Mouse (Mus musculus) regulatory T cell (primary cell): Measurements from ENCODE around the gene Tex48.

ENCODE experiments used
- in situ Hi-C: fragments of 300-600 bp; cut with MboI, MseI; formaldehyde crosslinking; loops from one replicate; pipeline ENCODE4 v1.15.1; 2025; ENCODE audit warnings: high pct_unique_total_duplicates

The Tex48 gene

GRCm38 (mm10) chr4:63596010-63596409 lies 26.2 kb downstream of the Tex48 start:
- in situ Hi-C loops: no loop called here

GRCm38 (mm10) chr4:63595259-63595658 lies 27.0 kb downstream of the Tex48 start:
- in situ Hi-C loops: no loop called here

GRCm38 (mm10) chr4:63594459-63595110 lies 27.6 kb downstream of the Tex48 start:
- in situ Hi-C loops: no loop called here

GRCm38 (mm10) chr4:63590538-63590937 lies 31.7 kb downstream of the Tex48 start:
- in situ Hi-C loops: no loop called here

- in situ Hi-C loops: no loop called here
These were observed 32.2 kb downstream of the Tex48 start for GRCm38 (mm10) chr4:63589987-63590386.

- in situ Hi-C loops: no loop called here
These were observed 36.0 kb downstream of the Tex48 start for GRCm38 (mm10) chr4:63586240-63586639.

- in situ Hi-C loops: no loop called here
These were observed 37.0 kb downstream of the Tex48 start for GRCm38 (mm10) chr4:63585216-63585615.

GRCm38 (mm10) chr4:63582580-63582979 lies 39.6 kb downstream of the Tex48 start:
- in situ Hi-C loops: no loop called here

GRCm38 (mm10) chr4:63580078-63580477 lies 42.1 kb downstream of the Tex48 start:
- in situ Hi-C loops: no loop called here

- in situ Hi-C loops: no loop called here
These were observed 42.6 kb downstream of the Tex48 start for GRCm38 (mm10) chr4:63579649-63580048.

GRCm38 (mm10) chr4:63572621-63573020 lies 49.6 kb downstream of the Tex48 start:
- in situ Hi-C loops: loop anchor here (25.0 kb wide), 1 partner anchor 1210 kb away; the partner anchor contains the start of genes Fkbp15 and Slc31a1

- in situ Hi-C loops: loop anchor here (25.0 kb wide), 1 partner anchor 1208 kb away; the partner anchor contains the start of genes Fkbp15 and Slc31a1
These were observed 51.9 kb downstream of the Tex48 start for GRCm38 (mm10) chr4:63570208-63570781.

GRCm38 (mm10) chr4:63569322-63569721 lies 52.9 kb downstream of the Tex48 start:
- in situ Hi-C loops: loop anchor here (25.0 kb wide), 1 partner anchor 1207 kb away; the partner anchor contains the start of genes Fkbp15 and Slc31a1

GRCm38 (mm10) chr4:63567712-63568390 lies 54.4 kb downstream of the Tex48 start:
- in situ Hi-C loops: loop anchor here (25.0 kb wide), 1 partner anchor 1206 kb away; the partner anchor contains the start of genes Fkbp15 and Slc31a1

- in situ Hi-C loops: loop anchor here (25.0 kb wide), 1 partner anchor 1200 kb away; the partner anchor contains the start of genes Fkbp15 and Slc31a1
These were observed 59.5 kb downstream of the Tex48 start for GRCm38 (mm10) chr4:63562742-63563141.

GRCm38 (mm10) chr4:63561861-63562675 lies 60.2 kb downstream of the Tex48 start:
- in situ Hi-C loops: loop anchor here (25.0 kb wide), 1 partner anchor 1200 kb away; the partner anchor contains the start of genes Fkbp15 and Slc31a1

- in situ Hi-C loops: loop anchor here (25.0 kb wide), 1 partner anchor 1198 kb away; the partner anchor contains the start of genes Fkbp15 and Slc31a1
These were observed 62.1 kb downstream of the Tex48 start for GRCm38 (mm10) chr4:63560079-63560478.

- in situ Hi-C loops: loop anchor here (5.0 to 25.0 kb wide), 2 partner anchors 157 to 1197 kb away; partner anchors contain the start of genes Akna, Fkbp15 and Slc31a1
These were observed 63.0 kb downstream of the Tex48 start for GRCm38 (mm10) chr4:63559127-63559697.

- in situ Hi-C loops: loop anchor here (5.0 to 25.0 kb wide), 2 partner anchors 156 to 1196 kb away; partner anchors contain the start of genes Akna, Fkbp15 and Slc31a1
These were observed 63.7 kb downstream of the Tex48 start, which contains the start of gene Tmem268 for GRCm38 (mm10) chr4:63558407-63559081. Tmem268 (plus strand) TSS chr4:63558781.
